Mouse (Mus musculus) heart, postnatal 10 days (tissue): ENCODE measurements around the gene Mctp1. TPM values are rescaled to one million over a fixed set of nuclear protein-coding genes. Genes with fewer than 3 reads are reported as not detected.
"Not testable (repeated sequence)": the region's sequence is repeated elsewhere in the genome, so short reads cannot be mapped to it uniquely, and the experiment has no call there.

Experiments used
- DNase-seq, 2 experiments: peaks; one replicate each; pipeline ENCODE4 v3.0.0; 2021
- intact Hi-C: fragments of 180-260 bp; cut with DNase I; formaldehyde crosslinking; loops from one replicate; pipeline ENCODE4 v1.15.1; 2025
- total RNA-seq, 2 experiments: library from RNA; stranded (reverse); gene quantifications; 2 replicates each; pipeline ENCODE4 v1.2.3; 2021

Gene Mctp1
- 1 to 10 TPM; 1.3 to 1.4 TPM for total RNA-seq

DNA sequence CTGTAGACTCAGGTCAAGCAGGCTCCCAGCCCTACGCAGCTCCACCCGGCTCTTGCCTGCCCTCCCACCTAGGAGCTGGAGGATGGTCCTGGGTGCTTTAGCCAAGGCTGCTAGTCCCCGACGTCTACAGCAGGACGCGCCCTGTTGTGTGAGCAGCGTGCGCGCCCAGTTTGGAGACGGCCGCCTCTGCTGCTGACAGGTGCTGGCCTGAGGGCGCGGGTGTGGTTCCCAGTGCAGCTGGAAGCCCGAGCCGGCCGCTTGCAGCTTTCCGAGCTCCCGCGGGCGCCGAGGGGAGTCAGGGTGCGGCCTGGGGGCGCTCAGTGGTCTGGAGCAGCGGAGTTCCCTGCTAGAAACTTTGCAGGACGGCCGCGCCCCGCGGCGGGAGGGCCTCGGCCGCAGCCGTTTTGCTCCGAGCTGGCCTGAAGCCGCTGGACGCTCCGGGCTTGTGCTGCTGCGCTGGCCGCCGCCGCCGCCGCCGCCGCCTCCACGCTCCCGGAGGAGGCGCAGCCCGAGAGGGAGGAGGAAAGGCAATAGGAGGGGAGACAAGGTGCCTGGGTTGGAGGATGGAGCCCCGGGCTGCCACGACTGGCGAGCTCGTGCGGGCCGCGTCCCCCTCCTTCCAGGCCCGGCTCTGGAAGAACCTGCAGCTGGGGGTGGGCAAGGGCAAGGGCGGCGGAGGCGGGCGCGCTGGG is at the start of gene Mctp1:
Gene Mctp1 (plus strand): TSS at position 564 of the 692 bp plus-strand sequence.
- intact Hi-C loops: no loop called here
- peak; percentile 60 to 65 for DNase-seq

DNA sequence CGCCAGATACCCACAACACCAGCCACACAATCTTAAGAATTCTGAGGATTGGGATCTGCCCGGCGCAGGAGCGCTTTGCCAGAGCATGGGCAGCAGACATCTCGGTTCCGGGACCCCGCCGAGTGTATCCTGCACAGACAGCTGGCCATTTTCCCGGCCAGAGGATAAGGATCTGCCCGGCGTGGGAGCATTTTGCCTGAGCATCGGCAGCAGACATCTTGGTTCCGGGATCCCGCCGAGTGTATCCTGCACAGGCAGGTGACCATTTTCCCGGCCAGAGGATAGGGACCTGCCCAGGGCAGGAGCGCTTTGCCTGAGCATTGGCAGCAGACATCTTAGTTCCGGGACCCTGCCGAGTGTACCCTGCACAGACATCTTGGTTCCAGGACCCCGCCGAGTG is 38.4 kb upstream of the Mctp1 start:
- intact Hi-C loops, DNase-seq: not testable (repeated sequence)

DNA sequence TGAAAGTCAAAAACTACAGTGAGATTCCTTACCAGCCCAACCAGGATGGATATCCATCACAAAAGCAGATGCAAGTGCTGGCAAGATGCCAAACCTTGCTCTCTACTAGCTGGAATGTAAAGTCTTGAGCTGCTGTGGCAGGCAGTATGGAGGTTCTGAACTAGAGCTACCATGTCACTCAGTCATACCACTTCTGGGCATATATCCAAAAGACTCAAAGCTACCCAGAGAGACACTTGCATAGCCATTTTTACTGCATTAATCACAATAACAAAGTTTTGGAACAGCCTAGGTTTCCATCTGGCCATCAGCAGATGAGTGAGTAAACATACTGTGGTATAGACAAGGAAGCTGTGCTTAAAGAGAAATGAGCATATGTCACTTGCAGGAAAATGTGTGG is 25.6 kb upstream of the Mctp1 start:
- DNase-seq: no peak
- intact Hi-C loops: no loop called here

DNA sequence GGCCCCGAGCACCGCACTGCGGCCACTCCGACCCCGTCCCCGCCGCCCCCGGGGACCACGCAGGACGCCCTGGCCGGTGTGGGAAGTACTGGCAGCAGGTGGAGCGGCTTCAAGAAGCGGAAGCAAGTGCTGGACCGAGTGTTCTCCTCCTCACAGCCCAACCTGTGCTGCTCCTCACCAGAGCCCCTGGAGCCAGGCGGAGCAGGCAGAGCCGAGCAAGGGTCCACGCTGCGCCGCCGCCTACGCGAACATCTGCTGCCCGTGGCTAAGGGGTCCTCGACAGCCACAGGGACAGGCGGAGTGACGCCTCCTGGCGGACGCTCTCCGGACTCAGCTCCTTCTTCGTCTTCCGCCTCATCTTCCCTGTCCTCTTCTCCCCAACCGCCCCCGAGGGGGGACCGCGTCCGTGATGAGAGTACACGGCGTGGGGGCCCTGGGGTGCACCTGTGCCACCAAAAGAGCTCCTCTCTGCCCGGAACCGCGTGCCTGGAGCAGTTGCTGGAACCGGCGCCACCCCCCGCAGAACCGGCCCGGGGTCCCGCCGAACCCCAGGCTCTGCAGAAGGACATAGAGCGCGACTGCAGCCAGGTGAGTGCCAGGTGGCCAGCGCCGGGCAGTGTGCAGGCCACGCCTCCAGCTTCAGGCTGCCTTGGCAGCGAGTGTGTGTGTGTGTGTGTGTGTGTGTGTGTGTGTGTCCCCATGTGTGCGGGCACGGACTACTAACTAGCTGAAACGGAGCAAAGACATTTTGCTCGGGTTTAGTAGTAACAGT is 515 bp downstream of the Mctp1 start:
- DNase-seq: peak; percentile 28 to 37
- intact Hi-C loops: no loop called here

DNA sequence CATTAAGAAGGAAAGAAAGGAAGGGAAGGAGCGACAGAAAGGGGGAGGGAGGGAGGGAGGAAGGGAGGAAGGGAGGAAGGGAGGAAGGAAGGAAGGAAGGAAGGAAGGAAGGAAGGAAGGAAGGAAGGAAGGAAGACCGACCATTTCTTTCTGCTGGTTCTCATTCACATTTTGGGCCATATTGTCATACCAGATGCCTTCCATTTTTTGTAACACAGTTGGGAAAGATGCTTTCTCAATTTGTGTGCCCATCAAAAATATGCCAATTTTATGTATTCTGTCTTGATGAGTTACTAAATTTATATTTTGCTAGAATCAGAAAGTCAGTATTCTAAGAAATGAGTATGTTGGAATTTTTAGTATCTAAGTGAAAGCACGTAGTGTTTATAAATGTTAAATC is 4.3 kb downstream of the Mctp1 start:
- intact Hi-C loops: no loop called here
- DNase-seq: no peak

DNA sequence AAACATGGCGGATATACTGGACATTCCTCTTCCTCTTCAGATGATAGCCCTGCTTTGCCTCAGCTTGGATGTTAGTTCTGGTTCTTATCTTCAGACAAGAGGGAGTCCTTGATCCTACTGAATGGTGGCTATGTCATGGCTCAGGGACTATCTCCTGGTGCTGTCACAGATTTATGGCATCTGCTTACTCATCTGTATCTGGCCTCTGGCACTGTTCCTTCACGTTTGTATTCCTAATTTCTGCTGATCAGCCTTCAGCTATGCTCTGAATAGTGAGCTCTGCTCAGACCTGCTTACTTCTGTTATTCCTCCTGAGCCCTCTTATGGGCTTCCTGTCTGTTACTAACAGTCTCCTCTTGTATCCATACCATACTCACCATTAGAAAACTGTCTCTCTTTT is 7.6 kb downstream of the Mctp1 start:
- intact Hi-C loops: no loop called here
- DNase-seq: no peak

DNA sequence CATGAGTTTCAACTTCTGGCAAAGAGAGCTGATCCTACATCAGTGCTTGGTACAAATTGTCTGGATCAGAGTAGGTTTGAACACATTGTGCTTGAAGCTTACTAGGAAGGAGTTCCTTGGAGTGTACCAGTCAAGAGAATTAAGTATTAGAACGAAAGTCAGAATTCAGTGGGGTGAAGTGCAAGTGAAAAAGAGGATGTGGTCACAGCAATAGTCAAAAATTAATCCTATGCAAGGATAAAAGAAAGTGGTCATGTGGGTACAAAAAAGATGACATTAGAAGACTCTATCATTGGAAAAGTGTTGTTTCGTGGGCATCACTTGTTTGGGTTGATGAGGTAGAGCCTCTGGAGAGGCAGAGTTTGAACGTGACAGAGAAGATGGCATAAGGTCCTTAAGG is 8.8 kb downstream of the Mctp1 start:
- intact Hi-C loops: no loop called here
- no peak for DNase-seq

DNA sequence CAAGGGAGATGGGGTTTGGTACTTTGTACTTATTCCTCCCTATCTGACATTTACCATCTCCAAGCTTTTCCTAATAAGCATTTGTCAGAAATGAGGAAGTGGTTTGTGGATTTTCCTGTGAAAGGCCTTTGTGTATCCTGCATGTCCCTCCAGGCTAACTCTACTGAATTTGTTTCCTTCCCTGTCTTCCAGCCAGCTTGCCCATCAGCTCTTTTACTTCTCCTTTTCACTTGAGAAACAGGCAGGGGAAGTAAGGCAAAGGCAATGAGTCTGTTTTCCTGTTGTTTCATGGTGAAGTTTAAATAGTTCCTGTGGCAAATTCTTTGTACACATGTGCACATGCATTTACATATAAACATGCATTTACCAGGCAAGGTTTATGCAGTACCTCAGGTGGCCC is 11.6 kb downstream of the Mctp1 start:
- intact Hi-C loops: no loop called here
- DNase-seq: peak in 1 of 2 experiments; percentile 7

DNA sequence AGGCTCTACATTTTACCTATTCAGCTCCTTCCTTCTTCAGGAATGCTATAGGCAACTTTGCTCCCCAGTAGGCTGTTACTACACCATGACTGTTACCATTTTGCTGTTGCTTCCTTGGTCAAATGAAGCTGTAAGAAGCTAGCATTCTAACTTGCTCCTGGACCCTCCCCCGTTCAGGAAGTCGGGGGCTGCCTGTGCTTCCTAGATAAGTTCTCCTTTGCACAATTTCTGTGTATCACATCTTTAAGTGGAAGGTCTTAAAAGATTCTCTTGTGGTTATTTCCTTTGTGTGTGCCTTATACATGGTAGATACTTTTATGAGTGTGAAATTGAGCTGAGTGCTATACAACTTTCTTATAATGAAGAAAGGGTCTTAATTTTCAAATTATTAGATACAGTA is 25.0 kb downstream of the Mctp1 start:
- DNase-seq: no peak
- intact Hi-C loops: no loop called here

DNA sequence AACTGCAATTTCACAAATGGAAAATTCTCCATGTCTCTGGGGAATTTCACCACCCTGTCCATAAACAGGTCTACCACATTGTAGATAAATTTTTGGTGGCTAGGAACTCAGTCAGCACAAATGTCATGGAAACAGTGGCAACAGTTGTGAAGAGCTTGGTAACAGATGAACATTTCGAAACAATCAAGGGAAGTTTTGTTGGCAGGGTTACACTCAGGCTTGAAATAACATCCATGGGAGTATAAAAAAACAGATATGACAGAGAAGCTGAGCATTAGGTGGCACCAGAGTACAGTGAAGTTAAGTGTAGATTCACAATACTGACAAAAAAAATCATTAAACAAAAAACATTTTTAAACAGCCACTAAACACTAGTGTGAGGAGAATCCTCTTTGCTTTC is 26.3 kb downstream of the Mctp1 start:
- DNase-seq: peak; percentile 8 to 17
- intact Hi-C loops: no loop called here

DNA sequence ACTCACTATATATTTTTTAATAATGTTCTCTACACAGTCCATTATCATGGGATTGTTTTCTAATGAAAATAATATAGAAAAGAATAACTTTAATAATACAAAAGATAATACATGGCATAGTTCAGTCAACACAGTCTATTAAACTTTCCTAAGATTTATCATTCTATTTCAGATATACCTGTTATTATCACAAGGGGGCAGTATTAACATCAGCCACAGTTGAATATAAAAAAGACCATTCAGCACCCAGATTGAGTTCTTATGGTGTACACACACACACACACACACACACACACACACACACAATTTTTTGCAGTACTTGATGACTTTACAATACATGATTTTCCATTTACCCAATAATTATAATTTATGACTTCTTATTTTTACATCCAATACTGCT is 31.0 kb downstream of the Mctp1 start:
- intact Hi-C loops: no loop called here
- no peak for DNase-seq

DNA sequence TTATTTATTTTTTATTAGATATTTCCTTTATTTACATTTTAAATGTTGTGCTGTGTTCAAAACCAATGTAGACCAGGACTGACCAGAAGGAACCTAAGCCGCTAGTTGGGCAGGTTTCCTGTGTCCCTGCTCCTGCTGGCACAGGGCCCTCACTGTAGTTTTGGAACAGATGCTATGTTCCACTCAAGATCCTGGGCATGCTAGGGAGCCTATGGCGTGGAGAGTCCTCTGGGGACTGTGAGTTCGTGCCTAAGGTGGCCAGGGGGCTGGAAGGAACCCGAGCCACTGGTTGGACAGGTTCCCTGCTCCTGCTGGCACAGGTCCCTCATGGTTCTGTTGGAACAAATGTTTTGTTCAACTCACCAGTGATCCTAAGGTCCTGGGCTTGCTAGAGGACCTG is 35.8 kb downstream of the Mctp1 start:
- intact Hi-C loops: no loop called here
- DNase-seq: no peak

DNA sequence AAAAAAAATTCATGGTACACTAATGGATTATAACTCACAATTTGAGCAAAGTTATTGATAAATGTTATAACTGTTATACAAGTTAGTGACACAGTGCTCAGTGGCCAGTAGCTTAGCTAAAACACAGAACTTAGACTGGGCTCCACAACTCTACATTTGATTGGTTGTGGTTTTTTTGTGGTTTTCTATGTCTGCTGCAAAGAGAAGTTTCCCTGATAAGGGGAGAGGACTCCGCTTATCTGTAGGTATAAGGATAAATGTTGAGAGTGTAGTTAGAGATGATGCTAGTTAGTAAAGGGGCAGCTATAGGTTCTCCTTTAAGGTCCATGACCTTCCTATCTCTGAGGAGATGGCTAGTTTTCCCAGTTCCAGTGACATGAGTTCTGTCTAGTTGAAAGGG is 36.7 kb downstream of the Mctp1 start:
- intact Hi-C loops: no loop called here

DNA sequence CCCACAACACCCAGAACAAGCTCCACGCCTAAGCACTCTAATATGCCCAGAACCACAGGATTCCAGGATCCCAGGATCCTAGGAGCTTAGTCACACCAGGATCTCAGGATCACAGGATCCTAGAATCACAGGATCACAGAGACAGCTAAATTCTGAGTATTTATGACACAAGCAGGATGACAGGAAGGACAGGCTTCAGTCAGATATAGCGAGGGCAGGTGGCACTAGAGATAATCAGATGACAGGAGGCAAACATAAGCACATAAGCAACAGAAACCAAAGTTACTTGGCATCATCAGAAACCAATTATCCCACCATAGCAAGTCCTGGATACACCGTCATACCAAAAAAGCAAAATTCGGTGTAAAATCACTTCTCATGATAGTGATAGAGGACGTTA is 37.8 kb downstream of the Mctp1 start:
- DNase-seq: no peak
- intact Hi-C loops: no loop called here

More for the DNA sequence above, 36.7 kb downstream of the Mctp1 start:
- DNase-seq: no peak

DNA sequence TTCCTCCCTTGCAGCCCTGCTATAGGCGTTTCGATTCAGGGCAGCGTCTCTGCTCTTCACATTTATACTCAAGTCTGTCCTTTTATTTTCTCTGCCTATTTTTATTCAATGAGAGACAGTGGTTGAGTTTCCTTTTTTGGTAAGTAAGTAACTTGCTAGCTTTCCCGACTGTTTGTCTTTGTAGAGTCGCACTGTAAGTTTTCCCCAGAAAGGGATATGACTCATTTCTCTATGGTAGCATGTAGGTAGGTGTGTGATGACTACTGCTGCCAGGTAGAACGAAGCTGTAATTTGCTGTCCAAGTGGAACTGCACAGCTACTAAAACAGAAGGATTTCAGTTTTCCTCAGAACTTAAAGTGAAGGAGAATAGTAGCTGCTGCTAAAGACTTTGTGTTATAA is 45.1 kb downstream of the Mctp1 start:
- intact Hi-C loops: no loop called here
- no peak for DNase-seq

DNA sequence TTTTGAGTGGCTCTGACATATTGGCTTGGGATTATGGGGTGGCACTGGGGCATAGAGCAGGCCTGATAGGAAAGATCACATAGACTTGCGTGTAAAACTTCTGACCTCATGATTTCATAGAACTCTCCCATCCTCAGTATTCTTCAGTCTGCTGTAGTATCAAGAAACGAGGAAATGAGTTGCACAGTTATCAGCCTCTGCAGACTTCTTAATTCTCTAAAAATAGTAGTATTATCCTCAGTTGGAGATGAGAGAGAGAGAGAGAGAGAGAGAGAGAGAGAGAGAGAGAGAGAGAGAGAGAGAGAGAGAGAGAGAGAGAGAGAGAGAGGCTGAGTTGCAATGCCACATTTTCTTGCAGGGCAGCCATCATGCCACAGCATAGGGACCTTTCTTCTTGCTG is 45.6 kb downstream of the Mctp1 start:
- intact Hi-C loops: loop anchor here (5.0 kb wide), 1 partner anchor 252 kb away; no protein-coding TSS in a partner anchor
- DNase-seq: no peak

DNA sequence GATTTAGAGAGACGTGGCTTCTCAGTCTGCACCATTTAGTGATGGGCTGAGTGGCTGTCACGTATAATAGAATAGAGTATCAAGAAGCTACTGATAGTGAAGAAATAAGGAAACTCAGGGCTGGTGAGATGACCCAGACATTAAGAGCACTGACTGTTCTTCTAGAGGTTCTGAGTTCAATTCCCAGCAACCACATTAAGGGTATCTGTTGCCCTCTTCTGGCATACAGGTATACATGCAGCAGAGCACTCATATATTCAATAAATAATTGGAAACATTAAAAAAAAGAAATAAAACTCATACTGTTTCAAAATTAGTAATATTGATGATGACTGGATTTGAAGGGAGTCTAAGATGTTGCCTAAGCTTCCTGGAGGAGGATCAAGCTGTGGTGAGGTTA is 47.6 kb downstream of the Mctp1 start:
- intact Hi-C loops: loop anchor here (5.0 kb wide), 1 partner anchor 250 kb away; no protein-coding TSS in a partner anchor
- no peak for DNase-seq

DNA sequence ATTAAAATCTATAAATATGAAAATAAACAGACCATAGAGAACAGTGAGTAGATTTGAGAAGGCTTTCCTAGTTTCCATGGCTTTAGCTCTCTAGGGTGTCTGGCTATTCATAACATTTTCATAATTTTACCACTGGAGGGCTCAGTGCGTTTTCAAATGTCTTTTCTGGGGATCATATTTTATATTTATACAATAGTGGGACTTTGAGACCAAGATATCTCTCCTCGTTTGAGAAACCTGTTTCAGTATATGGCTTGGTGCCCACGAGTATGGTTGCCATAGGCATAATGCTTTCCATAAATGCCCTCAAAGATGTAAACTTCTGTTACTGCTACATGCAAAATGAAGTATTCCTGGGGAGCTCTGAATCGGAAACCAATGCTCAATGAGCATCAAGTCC is 49.1 kb downstream of the Mctp1 start:
- intact Hi-C loops: loop anchor here (5.0 kb wide), 1 partner anchor 249 kb away; no protein-coding TSS in a partner anchor
- no peak for DNase-seq

DNA sequence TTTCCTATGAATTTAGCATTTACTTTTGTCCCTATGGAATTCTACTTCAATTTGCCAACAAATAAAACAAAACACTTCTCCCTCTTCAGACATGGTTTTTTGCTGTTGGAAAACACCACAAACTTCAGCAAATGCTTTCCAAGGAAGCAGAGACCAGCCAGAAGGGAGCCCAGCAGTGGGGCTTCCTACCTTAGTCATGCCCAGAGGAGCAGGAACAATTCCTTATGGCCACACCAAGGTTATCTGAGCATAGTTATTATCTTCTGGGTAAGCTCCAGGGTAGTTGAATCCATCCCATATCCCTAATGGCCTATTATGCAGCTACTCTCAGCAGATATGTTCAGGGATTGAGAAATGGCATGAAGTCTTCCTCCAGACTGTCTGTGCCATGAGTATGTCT is 52.1 kb downstream of the Mctp1 start:
- intact Hi-C loops: no loop called here
- no peak for DNase-seq

DNA sequence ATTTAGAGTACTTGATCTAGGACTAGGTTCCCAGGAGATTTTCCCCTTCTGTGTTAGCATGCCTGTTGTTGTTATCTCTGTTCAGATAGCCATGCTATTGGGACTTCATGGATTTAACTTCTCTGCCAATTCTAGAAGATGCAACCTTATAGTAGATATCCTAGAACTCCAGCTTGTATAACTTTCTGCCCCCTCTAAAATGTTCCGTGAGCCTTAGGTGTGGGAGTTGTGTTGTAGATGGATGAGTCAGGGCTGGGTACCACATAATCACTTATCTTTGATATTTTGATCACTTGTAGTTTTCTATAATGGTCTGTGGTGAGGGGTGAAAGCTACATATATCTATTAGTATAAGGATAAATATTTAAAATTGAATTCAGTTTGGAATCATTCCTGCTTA is 54.4 kb downstream of the Mctp1 start:
- DNase-seq: no peak
- intact Hi-C loops: no loop called here

DNA sequence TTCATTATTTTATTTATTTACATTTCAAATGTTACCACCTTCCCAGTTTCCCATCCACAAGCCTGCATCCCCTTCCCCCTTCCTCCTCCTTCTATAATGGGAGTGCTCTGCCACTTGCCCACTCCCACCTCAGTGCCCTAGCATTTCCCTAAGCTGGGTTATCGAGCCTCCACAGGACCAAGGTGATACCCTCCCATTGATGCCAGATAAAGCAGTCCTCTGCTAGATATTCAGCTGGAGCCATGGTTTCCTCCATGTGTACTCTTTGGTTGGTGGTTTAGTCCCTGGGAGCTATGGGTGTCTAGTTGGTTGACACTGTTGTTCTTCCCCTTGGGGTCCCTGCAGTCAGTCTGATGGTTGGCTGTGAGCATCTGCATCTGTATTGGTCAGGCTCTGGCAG is 61.7 kb downstream of the Mctp1 start:
- DNase-seq: no peak
- intact Hi-C loops: no loop called here

DNA sequence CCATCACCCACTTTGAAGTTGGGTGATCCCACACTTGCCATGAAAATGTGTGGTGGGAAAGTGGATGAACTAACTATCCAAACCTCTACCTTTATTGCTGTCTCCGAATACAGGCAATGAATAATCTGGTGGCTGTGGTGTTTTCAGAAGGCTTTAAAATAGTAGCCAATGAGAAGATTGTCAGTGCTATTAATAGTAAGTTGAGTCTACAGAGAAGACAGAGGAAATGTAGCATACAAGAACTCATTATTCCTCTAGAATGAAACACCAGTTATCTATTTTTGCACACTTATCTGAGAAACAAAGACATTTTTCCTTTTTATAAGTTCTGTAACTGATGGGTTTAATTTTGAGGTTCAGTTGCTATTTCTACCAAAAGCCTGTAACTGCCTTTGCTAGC is 63.2 kb downstream of the Mctp1 start:
- no peak for DNase-seq
- intact Hi-C loops: no loop called here
